Mouse (Mus musculus): ENCODE data around the gene Ndufa12.

DNA sequence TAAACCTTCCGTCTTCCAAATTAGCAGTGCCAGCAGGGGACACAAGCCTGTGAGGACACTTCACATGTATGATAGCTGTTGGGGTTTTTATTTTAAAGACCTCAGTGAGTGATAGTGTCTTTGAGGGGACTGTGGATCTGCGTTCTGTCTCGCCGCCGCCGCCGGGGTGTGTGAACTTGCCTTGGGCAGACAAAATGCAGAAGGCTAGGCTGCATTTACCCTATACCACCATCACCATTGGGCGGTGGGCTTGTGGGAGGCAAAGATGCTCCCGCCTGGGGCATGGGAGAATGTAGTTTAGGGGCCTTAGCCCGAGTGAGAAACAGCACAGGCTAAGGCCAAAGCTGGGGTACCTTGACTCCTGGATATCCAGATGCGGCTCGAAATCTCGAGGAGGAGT, 64.1 kb downstream of the Ndufa12 start:
- TF ChIP-seq ZNF384 (IDR thresholded peaks at IDR 0.05; ENCODE audit: low read depth, low read length) = no peak
- no peak for TF ChIP-seq E2F4 (IDR thresholded peaks at IDR 0.05; ENCODE audit: borderline replicate concordance, low read depth, low read length)
- no peak for TF ChIP-seq GATA1 (IDR thresholded peaks at IDR 0.05; ENCODE audit: low read depth, low read length)
- TF ChIP-seq EP300 (IDR thresholded peaks at IDR 0.05; ENCODE audit: low read depth in 1 of 2, low read length in 2 of 2) = no peak
- TF ChIP-seq CTCF (IDR thresholded peaks at IDR 0.05 in 2 of 3, conservative IDR thresholded peaks at IDR 0.05 in 1 of 3; ENCODE audit: control insufficient read depth in 1 of 3, insufficient read depth in 1 of 3, low read depth in 2 of 3, low read length in 3 of 3, poor library complexity in 1 of 3, severe bottlenecking in 1 of 3) = no peak
- TF ChIP-seq POLR2AphosphoS2 (IDR thresholded peaks at IDR 0.05; ENCODE audit: low read length) = no peak
- no peak for TF ChIP-seq SIN3A (IDR thresholded peaks at IDR 0.05; ENCODE audit: low read length)

All from MEL (cell line).